Mouse (Mus musculus) urinary bladder, postnatal 14 days (tissue): ENCODE results near the gene Cryl1.

ENCODE experiments used
- DNase-seq: peaks from one replicate; pipeline ENCODE4 v3.0.0; 2021; ENCODE audit warnings: low spot score

Cryl1 gene

DNA sequence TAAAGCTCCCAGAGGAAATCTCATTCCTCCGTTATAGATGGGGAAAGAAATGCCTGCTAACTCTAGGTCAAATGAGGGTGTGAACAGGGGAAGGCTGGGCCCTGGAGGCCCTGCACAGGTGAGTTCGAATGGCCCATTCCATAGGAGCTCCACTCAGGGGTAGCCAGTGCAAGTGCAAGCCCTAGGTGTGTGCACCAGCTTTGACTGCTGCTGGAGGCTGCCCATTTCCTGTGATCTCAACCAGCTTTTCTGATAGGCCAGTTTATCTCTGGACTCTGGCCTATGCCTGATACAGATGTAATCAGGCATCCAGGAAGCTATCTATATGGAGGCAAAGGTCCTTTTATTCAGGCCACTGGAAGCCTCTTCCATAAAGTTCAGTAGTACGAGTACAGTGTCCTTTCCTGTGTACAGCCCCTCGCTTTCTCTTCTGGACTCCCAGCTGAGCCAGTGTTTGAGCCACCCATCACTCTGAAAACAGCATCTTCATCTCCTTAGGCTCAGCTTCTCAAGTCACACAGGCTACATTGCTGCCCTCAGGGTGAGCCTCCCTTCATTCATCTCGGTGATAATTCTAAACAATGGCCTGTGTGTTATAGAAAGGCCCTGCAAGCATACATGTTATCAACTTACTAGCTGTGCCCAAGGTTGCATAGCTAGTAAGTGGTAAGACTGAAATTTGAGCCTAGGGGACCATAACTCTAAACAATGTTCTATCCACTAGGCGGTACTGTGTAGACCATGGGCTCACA, 167.9 kb downstream of the Cryl1 start:
- DNase-seq: no peak
